Mouse (Mus musculus): ENCODE results near the gene Grid2.
"Not testable (repeated sequence)": the region's sequence is repeated elsewhere in the genome, so short reads cannot be mapped to it uniquely, and the experiment has no call there.

Gene Grid2

GRCm38 (mm10) chr6:63255826-63256555 is at the start of gene Grid2:
TSS of gene Grid2 (plus strand) at chr6:63255876.
- no peak for DNase-seq (ENCODE audit: low spot score)

- no peak for DNase-seq (ENCODE audit: low spot score)
Observed at GRCm38 (mm10) chr6:63250738-63251137, 4.9 kb upstream of the Grid2 start.

GRCm38 (mm10) chr6:63256556-63257405 is 1.1 kb downstream of the Grid2 start:
- no peak for DNase-seq (ENCODE audit: low spot score)

GRCm38 (mm10) chr6:63257406-63257845 is 1.8 kb downstream of the Grid2 start:
- DNase-seq (ENCODE audit: low spot score): peak; percentile 4

GRCm38 (mm10) chr6:63257876-63258275 is 2.2 kb downstream of the Grid2 start:
- DNase-seq (ENCODE audit: low spot score): no peak

- no peak for DNase-seq (ENCODE audit: low spot score)
Observed at GRCm38 (mm10) chr6:63259764-63260163, 4.1 kb downstream of the Grid2 start.

- DNase-seq (ENCODE audit: low spot score): no peak
Observed at GRCm38 (mm10) chr6:63284419-63284818, 28.7 kb downstream of the Grid2 start.

GRCm38 (mm10) chr6:63342438-63343004 is 86.8 kb downstream of the Grid2 start:
- no peak for DNase-seq (ENCODE audit: low spot score)

- DNase-seq (ENCODE audit: low spot score): no peak
Observed at GRCm38 (mm10) chr6:63347015-63347414, 91.3 kb downstream of the Grid2 start.

GRCm38 (mm10) chr6:63381061-63381611 is 125.5 kb downstream of the Grid2 start:
- no peak for DNase-seq (ENCODE audit: low spot score)

GRCm38 (mm10) chr6:63401698-63402097 is 146.0 kb downstream of the Grid2 start:
- no peak for DNase-seq (ENCODE audit: low spot score)

- DNase-seq (ENCODE audit: low spot score): no peak
Observed at GRCm38 (mm10) chr6:63417534-63417933, 161.9 kb downstream of the Grid2 start.

GRCm38 (mm10) chr6:63432751-63433150 is 177.1 kb downstream of the Grid2 start:
- DNase-seq (ENCODE audit: low spot score): no peak

- no peak for DNase-seq (ENCODE audit: low spot score)
Observed at GRCm38 (mm10) chr6:63448175-63448574, 192.5 kb downstream of the Grid2 start.

- no peak for DNase-seq (ENCODE audit: low spot score)
Observed at GRCm38 (mm10) chr6:63482141-63482540, 226.5 kb downstream of the Grid2 start.

- no peak for DNase-seq (ENCODE audit: low spot score)
Observed at GRCm38 (mm10) chr6:63515016-63515415, 259.3 kb downstream of the Grid2 start.

GRCm38 (mm10) chr6:63515957-63516356 is 260.3 kb downstream of the Grid2 start:
- DNase-seq (ENCODE audit: low spot score): no peak

- no peak for DNase-seq (ENCODE audit: low spot score)
Observed at GRCm38 (mm10) chr6:63531751-63532150, 276.1 kb downstream of the Grid2 start.

GRCm38 (mm10) chr6:63532901-63533300 is 277.2 kb downstream of the Grid2 start:
- DNase-seq (ENCODE audit: low spot score): no peak

- DNase-seq (ENCODE audit: low spot score): no peak
Observed at GRCm38 (mm10) chr6:63547741-63548140, 292.1 kb downstream of the Grid2 start.

- DNase-seq (ENCODE audit: low spot score): not testable (repeated sequence)
Observed at GRCm38 (mm10) chr6:63568741-63569140, 313.1 kb downstream of the Grid2 start.

- no peak for DNase-seq (ENCODE audit: low spot score)
Observed at GRCm38 (mm10) chr6:63590681-63591080, 335.0 kb downstream of the Grid2 start.

Data from urinary bladder, postnatal 14 days (tissue).